Mouse (Mus musculus) monocyte, adult 5-6 weeks (primary cell): ENCODE measurements around the gene Reep3. TPM values are rescaled to one million over a fixed set of nuclear protein-coding genes. Genes with fewer than 3 reads are reported as not detected.

Experiments used
- ATAC-seq: fragments of 153-309, 156-312 bp; replicated peaks from 2 replicates; pipeline ENCODE4 v1.8.0; 2017; ENCODE audit warnings: mild to moderate bottlenecking; ENCODE audit not compliant: low TSS enrichment, insufficient number of reproducible peaks, severe bottlenecking, poor library complexity, low FRiP score
- total RNA-seq: library from RNA; stranded (forward); fragments of 200-1000, 200-491, 200-594 nt; gene quantifications from 3 replicates; pipeline ENCODE4 v1.2.3, GENCODE M21; 2017

Reep3 gene
- total RNA-seq, 1 experiment from 2014 or later = 12.9 TPM

GRCm38 (mm10) chr10:67090611-67091010, 6.1 kb downstream of the Reep3 start:
- ATAC-seq = no peak

- no peak for ATAC-seq
These were observed 9.1 kb downstream of the Reep3 start for GRCm38 (mm10) chr10:67087447-67088226.

GRCm38 (mm10) chr10:67085916-67086315, 10.8 kb downstream of the Reep3 start:
- ATAC-seq = no peak

DNA sequence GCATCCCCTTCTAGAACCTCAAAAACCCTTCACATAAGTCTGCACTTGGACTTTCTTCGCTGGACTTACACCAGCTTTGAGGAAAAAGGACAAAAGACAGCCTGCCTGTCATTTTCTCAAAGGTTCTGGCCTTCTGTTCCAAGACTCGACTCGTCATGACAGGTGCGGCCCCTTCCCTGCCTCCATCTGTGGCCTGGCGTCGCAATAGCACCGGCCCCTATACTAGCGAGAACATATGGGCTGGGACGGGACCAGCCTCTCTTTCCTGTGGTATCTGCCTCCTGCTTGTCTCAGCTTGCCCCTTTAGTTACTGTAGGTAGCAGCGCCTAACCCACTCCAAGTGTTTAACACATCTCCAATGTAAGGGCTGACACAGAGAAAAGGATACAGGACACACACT, 11.6 kb downstream of the Reep3 start:
- no peak for ATAC-seq

DNA sequence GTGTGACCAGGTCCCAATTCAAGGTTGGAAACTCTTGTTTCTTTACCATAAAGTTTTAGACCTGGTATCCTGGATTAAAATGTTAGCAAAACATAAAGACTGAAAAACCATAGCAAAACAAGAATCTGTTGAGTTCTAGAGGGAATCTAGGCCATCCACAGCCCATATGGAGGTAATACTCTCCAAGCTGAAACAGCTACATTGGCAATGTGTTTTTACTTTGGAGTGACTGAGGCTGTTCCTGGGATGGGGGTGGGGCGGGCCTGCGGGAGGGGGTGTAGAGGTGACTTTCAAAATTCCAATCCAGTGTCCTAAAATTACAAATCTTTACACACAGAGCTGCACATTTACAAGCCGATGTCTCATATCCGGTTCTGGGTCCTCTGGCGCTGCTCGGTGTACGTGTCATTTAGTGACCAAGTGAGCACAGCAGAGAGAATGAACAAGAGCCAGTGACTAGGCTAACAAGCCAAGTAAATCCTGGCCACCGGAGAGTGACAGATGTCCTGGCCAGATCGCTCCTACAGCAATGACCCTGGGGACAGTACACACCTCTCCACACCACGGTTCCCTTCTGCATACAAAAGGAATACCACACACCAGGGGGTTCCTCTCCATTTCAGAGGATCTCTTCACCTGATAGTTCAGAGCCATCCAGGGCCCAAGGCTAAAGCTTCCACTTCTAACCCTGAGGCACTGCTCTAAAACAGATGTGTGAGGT, 13.1 kb downstream of the Reep3 start:
- ATAC-seq = no peak

GRCm38 (mm10) chr10:67082531-67082930, 14.2 kb downstream of the Reep3 start:
- no peak for ATAC-seq

GRCm38 (mm10) chr10:67081206-67082007, 15.3 kb downstream of the Reep3 start:
- no peak for ATAC-seq

- ATAC-seq = no peak
These were observed 17.7 kb downstream of the Reep3 start for GRCm38 (mm10) chr10:67079030-67079429.

DNA sequence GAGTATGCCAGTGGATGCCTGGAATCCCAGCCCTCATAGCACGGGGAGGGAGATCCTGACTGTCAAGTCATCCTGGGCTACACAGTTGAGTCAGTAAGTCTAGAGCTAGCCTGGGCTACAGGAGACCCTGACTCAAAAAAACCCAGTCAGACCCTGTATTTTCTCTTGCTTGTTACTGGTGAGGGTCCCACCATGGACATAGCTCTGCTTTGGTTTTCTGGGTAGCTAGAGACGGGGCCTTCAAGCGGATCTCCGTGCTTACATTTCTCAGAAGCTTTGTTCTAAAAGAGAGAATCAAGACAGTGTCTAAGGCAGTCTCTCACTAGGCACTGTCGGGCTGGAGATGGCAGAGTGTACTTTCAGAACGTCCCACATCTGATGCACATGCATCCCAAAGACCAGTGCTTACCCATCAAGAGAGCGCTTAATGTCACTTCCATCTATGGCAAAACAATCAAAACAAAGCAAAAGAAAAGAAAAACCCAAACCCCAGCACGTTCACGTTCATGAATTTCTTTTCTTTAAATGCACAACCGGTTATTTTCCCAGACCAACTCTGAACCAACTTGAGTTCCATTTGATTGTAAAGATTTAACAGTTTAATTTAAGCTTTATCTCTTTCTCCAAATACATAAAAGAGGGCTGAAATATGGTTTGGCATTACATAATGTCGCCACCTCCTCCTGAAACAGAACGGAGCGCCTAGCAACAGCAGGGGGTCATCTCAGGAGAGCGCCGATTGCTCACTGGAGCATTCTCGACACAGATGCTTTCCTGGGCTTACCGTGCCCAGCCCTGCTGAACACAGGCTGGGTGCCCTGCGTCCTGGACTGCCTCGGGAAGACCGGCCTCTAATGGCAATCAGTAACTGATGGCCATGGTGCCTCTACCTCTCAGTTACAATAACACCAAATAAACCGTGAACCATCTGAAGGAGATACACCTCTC, 20.5 kb downstream of the Reep3 start:
- ATAC-seq = no peak

- no peak for ATAC-seq
These were observed 23.2 kb downstream of the Reep3 start for GRCm38 (mm10) chr10:67073577-67073976.

DNA sequence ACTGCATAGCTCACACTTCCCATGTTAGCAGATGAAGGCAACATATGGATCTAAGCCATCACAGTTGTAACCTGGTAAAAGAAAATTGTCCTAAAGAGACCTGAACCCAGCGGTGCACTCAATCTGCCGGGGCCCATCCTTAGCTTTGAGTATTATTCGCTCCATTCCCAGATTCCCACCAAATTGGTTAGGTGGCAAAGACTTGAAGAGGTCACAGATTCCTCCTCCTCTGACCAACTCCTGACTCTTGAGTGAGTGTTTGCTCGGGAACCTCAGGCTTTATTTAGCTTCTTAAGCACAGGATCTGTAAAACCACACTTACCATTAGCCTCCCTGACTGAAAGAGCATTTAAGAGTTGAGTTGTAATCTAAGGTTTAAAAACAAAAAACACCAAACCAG, 24.1 kb downstream of the Reep3 start:
- no peak for ATAC-seq

DNA sequence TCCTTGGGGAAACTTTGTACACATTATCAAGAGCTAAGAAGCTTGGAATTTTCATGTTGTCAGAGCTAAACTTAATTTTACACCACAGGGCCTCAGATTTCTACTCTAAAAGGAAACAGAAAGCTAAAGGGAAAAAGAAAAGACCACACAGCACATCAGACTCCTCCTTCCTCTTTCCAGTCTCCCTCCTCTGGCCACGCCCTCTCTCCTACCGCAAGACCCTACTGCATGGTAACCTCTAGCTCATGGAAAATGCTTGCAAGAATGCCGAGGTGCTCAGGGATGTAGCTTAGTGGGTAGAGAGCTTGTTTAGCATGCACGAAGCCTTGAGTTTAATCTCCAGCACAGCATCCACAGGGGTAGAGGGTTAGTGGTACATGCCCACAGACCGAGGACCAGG, 24.9 kb downstream of the Reep3 start:
- peak; percentile 34; the same call in 1 of the 2 replicates for ATAC-seq

DNA sequence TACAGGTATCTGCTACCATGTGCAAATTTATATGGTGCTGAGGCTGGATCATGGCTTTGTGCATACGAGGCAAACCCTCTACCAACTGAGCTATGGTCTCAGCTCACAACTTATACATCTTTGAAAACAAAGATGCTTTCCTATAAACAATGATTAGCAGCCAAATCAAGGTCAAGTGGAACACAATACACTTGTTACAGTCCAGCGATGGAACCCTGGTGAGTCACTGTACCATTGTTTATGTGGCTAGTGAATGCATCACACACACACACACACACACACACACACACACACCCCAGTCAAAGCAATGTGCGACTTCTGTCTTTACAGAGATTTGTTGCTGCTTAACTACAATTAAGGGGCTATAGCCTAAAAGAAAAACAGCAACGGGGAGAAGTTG, 25.4 kb downstream of the Reep3 start:
- ATAC-seq = no peak

GRCm38 (mm10) chr10:67069013-67069412, 27.7 kb downstream of the Reep3 start:
- ATAC-seq = peak; percentile 82

DNA sequence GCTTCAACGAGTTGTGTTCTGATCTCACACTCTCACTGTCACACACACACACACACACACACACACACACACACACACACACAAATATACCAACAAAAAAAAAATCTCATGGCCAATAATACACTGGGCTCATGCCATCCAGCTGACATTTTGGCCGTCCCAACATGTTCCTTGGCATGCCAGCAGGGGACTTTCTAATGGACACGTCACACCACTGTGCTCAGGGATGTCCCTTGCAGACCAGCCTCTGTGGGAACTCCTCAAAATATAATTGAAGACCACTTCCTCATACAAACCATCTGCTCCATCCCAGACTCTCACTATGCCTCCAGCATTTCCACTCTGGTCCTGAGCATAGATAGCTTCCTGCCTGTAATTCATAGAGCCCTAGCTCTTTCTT, 30.3 kb downstream of the Reep3 start:
- no peak for ATAC-seq

DNA sequence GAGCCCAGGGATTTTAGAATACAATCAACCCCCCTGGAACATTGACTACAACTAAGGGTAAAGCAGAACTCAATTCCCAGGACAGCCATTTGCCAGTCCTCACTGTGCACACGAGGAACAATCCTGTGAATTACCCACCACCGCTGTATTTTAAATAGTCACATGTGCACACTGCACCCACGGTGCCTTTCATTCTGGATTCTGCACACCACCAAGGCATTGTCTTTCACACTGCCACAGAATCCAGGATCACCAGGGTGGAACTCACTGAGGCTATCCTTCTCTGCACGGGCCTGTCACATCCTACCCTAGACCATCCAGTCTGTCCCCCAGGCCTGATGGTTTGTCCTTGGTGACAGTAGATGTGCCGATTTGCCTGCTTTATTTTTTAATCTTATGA, 30.8 kb downstream of the Reep3 start:
- ATAC-seq = no peak

- no peak for ATAC-seq
These were observed 31.4 kb downstream of the Reep3 start for GRCm38 (mm10) chr10:67065277-67065887.

GRCm38 (mm10) chr10:67061823-67062222, 34.9 kb downstream of the Reep3 start:
- no peak for ATAC-seq
